Mouse (Mus musculus) C2C12 (cell line): ENCODE results near the gene Gm37240. TPM values are rescaled to one million over a fixed set of nuclear protein-coding genes. Genes with fewer than 3 reads are reported as not detected.

ENCODE experiments used
- H3K27me3 ChIP-seq: one replicate; pipeline ENCODE4 v1.6.1; 2011; ENCODE audit not compliant: control insufficient read depth, insufficient read depth, insufficient read length
- H3K36me3 ChIP-seq: one replicate; pipeline ENCODE4 v1.6.1; 2011; ENCODE audit not compliant: control insufficient read depth, insufficient read depth
- H3K4me3 ChIP-seq: one replicate; pipeline ENCODE4 v1.5.1; 2011; ENCODE audit warnings: mild to moderate bottlenecking, control low read depth; ENCODE audit not compliant: poor library complexity, insufficient read depth, severe bottlenecking
- H3K79me2 ChIP-seq: one replicate; pipeline ENCODE4 v1.6.1; 2011; ENCODE audit not compliant: control insufficient read depth, insufficient read depth
- H3K79me3 ChIP-seq: one replicate; pipeline ENCODE4 v1.6.1; 2011; ENCODE audit warnings: low read depth, control low read depth
- H3ac ChIP-seq: one replicate; pipeline ENCODE3; 2011; ENCODE audit warnings: low read depth; ENCODE audit not compliant: control insufficient read depth, insufficient read length
- CEBPB ChIP-seq: IDR thresholded peaks from one replicate; pipeline ENCODE4 v1.6.1; 2011; ENCODE audit warnings: low read depth, mild to moderate bottlenecking, control low read depth, moderate library complexity
- CTCF ChIP-seq: IDR thresholded peaks from one replicate; pipeline ENCODE4 v1.5.1; 2011; ENCODE audit not compliant: control insufficient read depth, insufficient read depth, insufficient read length
- FOSL1 ChIP-seq: IDR thresholded peaks from one replicate; pipeline ENCODE4 v1.8.0; 2011; ENCODE audit warnings: mild to moderate bottlenecking, low read length; ENCODE audit not compliant: poor library complexity, insufficient read depth, severe bottlenecking
- MAX ChIP-seq: IDR thresholded peaks from one replicate; pipeline ENCODE4 v1.6.1; 2011; ENCODE audit warnings: mild to moderate bottlenecking, control low read depth
- MYOD1 ChIP-seq: IDR thresholded peaks from one replicate; pipeline ENCODE4 v1.6.1; 2011; ENCODE audit warnings: low read depth; ENCODE audit not compliant: control insufficient read depth, insufficient read length
- MYOG ChIP-seq: IDR thresholded peaks from one replicate; pipeline ENCODE4 v1.6.1; 2011; ENCODE audit not compliant: control insufficient read depth, insufficient read length; ENCODE audit errors: extremely low read depth
- USF1 ChIP-seq: IDR thresholded peaks from one replicate; pipeline ENCODE4 v1.6.1; 2011; ENCODE audit warnings: low read depth, mild to moderate bottlenecking, control low read depth, moderate library complexity
- polyA plus RNA-seq: library from polyadenylated mRNA; unstranded; fragments of >200 nt; fragmentation: generic; extraction: Trizol; gene quantifications from one replicate; pipeline ENCODE4 v1.2.1, GENCODE M21; 2012; ENCODE audit warnings: missing spikeins

Gene Gm37240
- polyA plus RNA-seq, 1 experiment: 7.3 TPM

DNA sequence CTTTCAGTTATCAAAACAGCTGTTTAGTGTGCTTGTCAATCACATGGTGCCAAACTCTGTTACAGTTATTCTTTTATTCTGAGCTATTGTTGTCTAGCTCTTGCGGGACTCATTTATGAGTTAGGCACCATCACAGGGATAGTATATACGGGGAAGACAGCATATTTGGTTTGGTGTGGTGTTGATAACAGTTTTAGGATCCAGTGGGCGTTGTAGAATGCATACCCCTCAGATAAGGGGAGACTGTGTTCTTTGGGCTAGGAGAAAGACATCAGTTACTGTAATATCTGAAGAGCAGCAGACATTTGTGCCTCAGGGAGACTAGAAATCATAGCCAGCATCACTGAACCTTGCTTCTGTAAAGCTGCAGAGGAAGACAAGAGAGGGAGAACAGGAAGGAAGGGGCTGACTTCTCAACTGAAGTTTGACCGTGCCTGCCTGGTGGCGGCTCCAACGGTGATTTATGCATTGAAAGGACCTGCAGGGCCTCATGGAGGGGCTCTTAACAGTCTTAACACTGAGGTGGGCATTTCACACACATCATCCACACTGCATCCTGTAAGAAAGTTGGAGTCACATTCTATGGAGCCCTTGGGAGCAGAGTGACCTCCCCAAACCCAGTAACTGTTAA lies 713.8 kb downstream of the Gm37240 start:
- H3K36me3 ChIP-seq: no peaks in the 10 kb centered on the region
- TF ChIP-seq CEBPB (no peak), FOSL1 (no peak)
- no peak overlapping the region for H3ac ChIP-seq
- no peak overlapping the region for H3K4me3 ChIP-seq
- no peaks in the 10 kb centered on the region for H3K79me3 ChIP-seq
- H3K79me2 ChIP-seq: no peaks in the 10 kb centered on the region
- H3K27me3 ChIP-seq: peaks cover 5% of the 10 kb centered on the region

DNA sequence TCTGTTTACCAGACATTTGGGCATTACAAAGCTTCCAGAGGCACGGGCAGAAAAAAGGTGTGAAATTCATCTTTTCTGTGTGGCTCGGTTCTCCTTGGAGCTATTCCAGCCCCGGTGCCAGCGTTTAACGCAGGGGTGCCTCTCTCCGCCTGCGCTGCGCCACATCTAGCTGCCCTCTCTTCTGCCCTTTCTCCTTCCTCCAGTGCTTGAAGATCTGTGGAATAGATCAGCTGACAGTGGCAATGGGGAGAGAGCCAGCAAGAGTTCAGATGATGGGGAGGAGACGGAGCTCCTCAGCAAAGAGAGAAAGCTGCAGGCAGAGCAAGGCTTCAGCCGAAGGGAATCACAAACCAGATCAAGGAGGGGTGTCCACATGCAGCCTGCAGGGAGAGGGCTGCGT lies 714.8 kb downstream of the Gm37240 start:
- Histone ChIP-seq H3K79me2 (no peaks in the 10 kb centered on the region), H3K79me3 (no peaks in the 10 kb centered on the region), H3K27me3 (peaks cover 5% of the 10 kb centered on the region), H3K4me3 (no peak overlapping the region), H3K36me3 (no peaks in the 10 kb centered on the region), H3ac (no peak overlapping the region)
- TF ChIP-seq CEBPB: no peak
- TF ChIP-seq MYOG: no peak
- TF ChIP-seq MYOD1: no peak
- TF ChIP-seq CTCF: no peak
- no peak for TF ChIP-seq MAX
- no peak for TF ChIP-seq FOSL1
- no peak for TF ChIP-seq USF1

DNA sequence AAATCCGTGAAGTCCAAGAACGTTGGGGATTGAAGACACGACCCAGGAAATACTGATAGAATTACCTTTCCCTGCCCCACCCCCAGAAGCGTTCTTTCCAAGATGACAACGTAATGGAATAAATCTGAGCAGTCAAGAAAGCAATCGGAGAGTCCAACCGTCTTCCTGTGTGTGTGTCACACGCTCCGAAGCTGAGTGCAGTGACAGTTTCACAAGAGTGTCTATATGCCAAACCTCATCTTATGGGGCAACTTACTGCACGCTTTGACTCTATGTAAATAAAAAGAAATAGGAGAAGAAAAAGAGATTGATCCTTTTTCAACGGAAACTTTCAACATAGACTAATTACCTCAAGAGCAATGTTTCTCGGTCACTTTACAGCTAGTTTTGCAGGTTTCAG lies 715.2 kb downstream of the Gm37240 start:
- no peak overlapping the region for H3ac ChIP-seq
- H3K79me3 ChIP-seq: no peaks in the 10 kb centered on the region
- H3K36me3 ChIP-seq: no peaks in the 10 kb centered on the region
- no peaks in the 10 kb centered on the region for H3K79me2 ChIP-seq
- peaks cover 5% of the 10 kb centered on the region for H3K27me3 ChIP-seq
- H3K4me3 ChIP-seq: no peak overlapping the region
- TF ChIP-seq USF1: no peak
- TF ChIP-seq MAX: no peak

DNA sequence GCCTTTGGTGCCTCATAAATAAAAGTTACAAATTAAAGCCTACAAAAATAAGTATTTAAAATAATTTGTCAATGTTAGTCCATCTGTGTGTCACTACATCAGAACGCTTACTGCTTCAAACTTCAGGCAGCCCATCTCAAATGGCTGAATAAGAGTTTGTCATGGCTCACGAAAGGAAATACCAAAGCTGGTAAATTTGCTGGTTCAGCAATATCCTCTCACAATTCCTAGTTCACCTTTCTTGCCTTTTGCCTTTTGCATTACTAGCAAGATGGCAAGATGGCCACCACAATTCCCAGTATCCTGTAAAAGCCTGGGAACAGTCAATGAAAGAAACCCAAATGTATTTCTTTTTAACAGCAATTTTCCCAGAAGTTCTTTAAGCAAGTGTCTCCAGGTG lies 718.5 kb downstream of the Gm37240 start:
- Histone ChIP-seq H3K79me2 (no peaks in the 10 kb centered on the region), H3K27me3 (peaks cover 5% of the 10 kb centered on the region), H3K4me3 (no peak overlapping the region), H3ac (no peak overlapping the region), H3K36me3 (no peaks in the 10 kb centered on the region), H3K79me3 (no peaks in the 10 kb centered on the region)
- TF ChIP-seq CEBPB (no peak), CTCF (no peak), MAX (no peak)

DNA sequence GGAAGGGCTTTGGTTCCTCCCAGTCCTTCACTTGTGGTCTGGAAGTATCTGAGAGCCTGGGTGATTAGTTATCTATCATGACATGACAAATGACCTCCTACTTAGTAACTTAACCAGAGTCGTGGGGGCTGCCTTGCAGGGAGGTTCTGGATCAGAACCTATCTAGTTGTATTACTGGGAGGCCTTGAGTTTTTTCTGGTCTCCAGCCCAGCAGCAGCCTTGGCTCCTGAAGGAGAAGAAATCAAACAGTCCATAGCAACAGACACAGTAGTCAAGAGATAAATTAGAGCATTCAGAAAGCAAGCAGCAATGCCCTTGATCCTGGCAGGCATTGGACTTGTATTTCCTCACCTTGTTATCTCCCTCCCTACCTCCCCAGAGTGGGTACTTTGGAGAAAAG lies 722.4 kb downstream of the Gm37240 start:
- no peak overlapping the region for H3K4me3 ChIP-seq
- no peaks in the 10 kb centered on the region for H3K27me3 ChIP-seq
- TF ChIP-seq MYOD1 (no peak), MAX (no peak), FOSL1 (no peak), CEBPB (no peak)
- no peaks in the 10 kb centered on the region for H3K79me3 ChIP-seq
- no peaks in the 10 kb centered on the region for H3K36me3 ChIP-seq
- H3ac ChIP-seq: no peak overlapping the region
- H3K79me2 ChIP-seq: no peaks in the 10 kb centered on the region

DNA sequence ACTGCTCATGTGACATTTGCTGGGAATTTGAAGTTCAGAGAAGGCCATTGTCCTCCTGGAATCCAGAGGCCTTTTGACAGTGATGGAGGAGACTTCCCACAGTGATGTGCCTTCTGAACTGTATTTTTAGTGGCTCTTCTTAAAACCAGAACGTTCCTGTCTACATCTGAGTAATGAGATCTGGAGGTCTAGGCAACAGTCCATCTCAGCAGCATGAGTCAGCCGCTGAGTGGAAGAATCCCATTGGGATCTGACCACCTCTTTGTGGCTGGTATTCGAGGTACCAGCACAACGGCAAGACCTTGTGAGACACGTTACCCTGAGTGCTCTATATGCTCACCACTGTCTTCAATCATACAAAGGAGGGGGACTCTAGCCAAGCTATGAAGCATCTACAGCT lies 723.9 kb downstream of the Gm37240 start:
- Histone ChIP-seq H3K79me2 (no peaks in the 10 kb centered on the region), H3K36me3 (no peaks in the 10 kb centered on the region), H3K27me3 (no peaks in the 10 kb centered on the region)

More for the DNA sequence above, 723.9 kb downstream of the Gm37240 start:
- no peaks in the 10 kb centered on the region for H3K79me3 ChIP-seq
- no peak overlapping the region for H3ac ChIP-seq
- no peak for TF ChIP-seq MAX
- TF ChIP-seq MYOG: no peak
- no peak for TF ChIP-seq CTCF
- no peak for TF ChIP-seq USF1
- no peak for TF ChIP-seq FOSL1
- TF ChIP-seq MYOD1: no peak
- TF ChIP-seq CEBPB: no peak
- no peak overlapping the region for H3K4me3 ChIP-seq
